Mouse (Mus musculus): ENCODE data around the gene Nr4a1. TPM values are rescaled to one million over a fixed set of nuclear protein-coding genes. Genes with fewer than 3 reads are reported as not detected.

Gene Nr4a1
- polyA plus RNA-seq, 1 experiment from 2014 or later: 1.3 TPM

- Histone ChIP-seq H3K4me3 (ENCODE audit: low read depth, low read length) (no peak overlapping the region), H3K4me2 (no peak overlapping the region), H3K27me3 (ENCODE audit: control insufficient read depth, insufficient read depth, low read length) (no peaks in the 10 kb centered on the region), H3K9ac (ENCODE audit: low read length) (no peak overlapping the region), H3K9me3 (ENCODE audit: control insufficient read depth, low read length) (no peaks in the 10 kb centered on the region), H3K4me1 (ENCODE audit: control insufficient read depth, insufficient read depth, low read length) (peaks cover 6% of the 10 kb centered on the region; the same call in 1 of the 2 replicates), H3K36me3 (ENCODE audit: control insufficient read depth, insufficient read depth, low read length) (no peaks in the 10 kb centered on the region), H3K27ac (ENCODE audit: low read depth, low read length) (no peak overlapping the region)
- ATAC-seq (ENCODE audit: low FRiP score) (no peak), DNase-seq (ENCODE audit: low spot score, missing footprints) (peak; percentile 83)
- WGBS: 66% methylated on average over 13 of the region's 13 CpGs
Measured at GRCm38 (mm10) chr15:101308440-101309348, 54.6 kb downstream of the Nr4a1 start.

GRCm38 (mm10) chr15:101309493-101309892 is 55.4 kb downstream of the Nr4a1 start:
- WGBS: 47% methylated on average over 5 of the region's 5 CpGs
- Histone ChIP-seq H3K27ac (ENCODE audit: low read depth, low read length) (no peak overlapping the region), H3K27me3 (ENCODE audit: control insufficient read depth, insufficient read depth, low read length) (no peaks in the 10 kb centered on the region), H3K9ac (ENCODE audit: low read length) (no peak overlapping the region), H3K4me3 (ENCODE audit: low read depth, low read length) (no peak overlapping the region), H3K4me2 (no peak overlapping the region), H3K9me3 (ENCODE audit: control insufficient read depth, low read length) (no peaks in the 10 kb centered on the region), H3K4me1 (ENCODE audit: control insufficient read depth, insufficient read depth, low read length) (peaks cover 6% of the 10 kb centered on the region; the same call in 1 of the 2 replicates), H3K36me3 (ENCODE audit: control insufficient read depth, insufficient read depth, low read length) (no peaks in the 10 kb centered on the region)
- DNase-seq (ENCODE audit: low spot score, missing footprints) (peak; percentile 67), ATAC-seq (ENCODE audit: low FRiP score) (no peak)

- no peaks in the 10 kb centered on the region for H3K9me3 ChIP-seq (ENCODE audit: control insufficient read depth, low read length)
- H3K4me1 ChIP-seq (ENCODE audit: control insufficient read depth, insufficient read depth, low read length): peaks cover 10% of the 10 kb centered on the region; the same call in 1 of the 2 replicates
- H3K4me3 ChIP-seq (ENCODE audit: low read depth, low read length): no peak overlapping the region
- H3K4me2 ChIP-seq: no peak overlapping the region
- ATAC-seq (ENCODE audit: low FRiP score) (no peak), DNase-seq (ENCODE audit: low spot score, missing footprints) (peak; percentile 39)
- 71% methylated on average over 14 of the region's 15 CpGs for WGBS
- H3K27me3 ChIP-seq (ENCODE audit: control insufficient read depth, insufficient read depth, low read length): no peaks in the 10 kb centered on the region
- no peak overlapping the region for H3K9ac ChIP-seq (ENCODE audit: low read length)
- no peak overlapping the region for H3K27ac ChIP-seq (ENCODE audit: low read depth, low read length)
- H3K36me3 ChIP-seq (ENCODE audit: control insufficient read depth, insufficient read depth, low read length): no peaks in the 10 kb centered on the region
Measured at GRCm38 (mm10) chr15:101311087-101311770, 57.2 kb downstream of the Nr4a1 start.

- Histone ChIP-seq H3K4me3 (ENCODE audit: low read depth, low read length) (no peak overlapping the region), H3K9ac (ENCODE audit: low read length) (no peak overlapping the region), H3K4me2 (no peak overlapping the region), H3K27ac (ENCODE audit: low read depth, low read length) (no peak overlapping the region), H3K4me1 (ENCODE audit: control insufficient read depth, insufficient read depth, low read length) (peaks cover 10% of the 10 kb centered on the region; the same call in 1 of the 2 replicates), H3K36me3 (ENCODE audit: control insufficient read depth, insufficient read depth, low read length) (no peaks in the 10 kb centered on the region), H3K9me3 (ENCODE audit: control insufficient read depth, low read length) (no peaks in the 10 kb centered on the region), H3K27me3 (ENCODE audit: control insufficient read depth, insufficient read depth, low read length) (no peaks in the 10 kb centered on the region)
- 84% methylated on average over 6 of the region's 6 CpGs for WGBS
- ATAC-seq (ENCODE audit: low FRiP score): no peak
- no peak for DNase-seq (ENCODE audit: low spot score, missing footprints)
Measured at GRCm38 (mm10) chr15:101312006-101312405, 57.9 kb downstream of the Nr4a1 start.

GRCm38 (mm10) chr15:101315378-101315777 is 61.3 kb downstream of the Nr4a1 start:
- 87% methylated on average over 4 of the region's 4 CpGs for WGBS
- H3K4me2 ChIP-seq: no peak overlapping the region
- 0 out of 2 replicates have a peak, but pooled peaks have one; percentile 9 for ATAC-seq (ENCODE audit: low FRiP score)

GRCm38 (mm10) chr15:101315832-101316231 is 61.8 kb downstream of the Nr4a1 start:
- Histone ChIP-seq H3K27ac (ENCODE audit: low read depth, low read length) (no peak overlapping the region), H3K4me2 (peak overlapping the region; percentile 8; the same call in 1 of the 2 replicates), H3K36me3 (ENCODE audit: control insufficient read depth, insufficient read depth, low read length) (no peaks in the 10 kb centered on the region), H3K9ac (ENCODE audit: low read length) (no peak overlapping the region), H3K4me1 (ENCODE audit: control insufficient read depth, insufficient read depth, low read length) (peaks cover 4% of the 10 kb centered on the region; the same call in 1 of the 2 replicates), H3K4me3 (ENCODE audit: low read depth, low read length) (no peak overlapping the region), H3K9me3 (ENCODE audit: control insufficient read depth, low read length) (no peaks in the 10 kb centered on the region), H3K27me3 (ENCODE audit: control insufficient read depth, insufficient read depth, low read length) (no peaks in the 10 kb centered on the region)
- peak; percentile 97 for DNase-seq (ENCODE audit: low spot score, missing footprints)
- peak; percentile 87 for ATAC-seq (ENCODE audit: low FRiP score)
- 5% methylated on average over 11 of the region's 11 CpGs for WGBS

More at GRCm38 (mm10) chr15:101315378-101315777, 61.3 kb downstream of the Nr4a1 start:
- Histone ChIP-seq H3K27me3 (ENCODE audit: control insufficient read depth, insufficient read depth, low read length) (no peaks in the 10 kb centered on the region), H3K9me3 (ENCODE audit: control insufficient read depth, low read length) (no peaks in the 10 kb centered on the region), H3K4me1 (ENCODE audit: control insufficient read depth, insufficient read depth, low read length) (peaks cover 4% of the 10 kb centered on the region; the same call in 1 of the 2 replicates), H3K36me3 (ENCODE audit: control insufficient read depth, insufficient read depth, low read length) (no peaks in the 10 kb centered on the region), H3K9ac (ENCODE audit: low read length) (no peak overlapping the region), H3K27ac (ENCODE audit: low read depth, low read length) (no peak overlapping the region), H3K4me3 (ENCODE audit: low read depth, low read length) (no peak overlapping the region)
- DNase-seq (ENCODE audit: low spot score, missing footprints): peak; percentile 65

- Histone ChIP-seq H3K4me3 (ENCODE audit: low read depth, low read length) (no peak overlapping the region), H3K9ac (ENCODE audit: low read length) (no peak overlapping the region), H3K27ac (ENCODE audit: low read depth, low read length) (no peak overlapping the region)
Measured at GRCm38 (mm10) chr15:101316279-101316912, 62.3 kb downstream of the Nr4a1 start.

GRCm38 (mm10) chr15:101316913-101317813 is 63.1 kb downstream of the Nr4a1 start:
- no peak overlapping the region for H3K4me2 ChIP-seq
- no peak overlapping the region for H3K4me3 ChIP-seq (ENCODE audit: low read depth, low read length)
- H3K9me3 ChIP-seq (ENCODE audit: control insufficient read depth, low read length): no peaks in the 10 kb centered on the region
- DNase-seq (ENCODE audit: low spot score, missing footprints) (peak; percentile 67), ATAC-seq (ENCODE audit: low FRiP score) (no peak)
- H3K9ac ChIP-seq (ENCODE audit: low read length): no peak overlapping the region
- WGBS: 82% methylated on average over 18 of the region's 18 CpGs
- no peaks in the 10 kb centered on the region for H3K27me3 ChIP-seq (ENCODE audit: control insufficient read depth, insufficient read depth, low read length)
- no peak overlapping the region for H3K27ac ChIP-seq (ENCODE audit: low read depth, low read length)
- peaks cover 4% of the 10 kb centered on the region; the same call in 1 of the 2 replicates for H3K4me1 ChIP-seq (ENCODE audit: control insufficient read depth, insufficient read depth, low read length)
- H3K36me3 ChIP-seq (ENCODE audit: control insufficient read depth, insufficient read depth, low read length): no peaks in the 10 kb centered on the region

More at GRCm38 (mm10) chr15:101316279-101316912, 62.3 kb downstream of the Nr4a1 start:
- Histone ChIP-seq H3K27me3 (ENCODE audit: control insufficient read depth, insufficient read depth, low read length) (no peaks in the 10 kb centered on the region), H3K4me2 (peak overlapping the region; percentile 8; the same call in 1 of the 2 replicates), H3K36me3 (ENCODE audit: control insufficient read depth, insufficient read depth, low read length) (no peaks in the 10 kb centered on the region), H3K9me3 (ENCODE audit: control insufficient read depth, low read length) (no peaks in the 10 kb centered on the region), H3K4me1 (ENCODE audit: control insufficient read depth, insufficient read depth, low read length) (peaks cover 4% of the 10 kb centered on the region; the same call in 1 of the 2 replicates)
- DNase-seq (ENCODE audit: low spot score, missing footprints) (peak; percentile 83), ATAC-seq (ENCODE audit: low FRiP score) (no peak)
- 74% methylated on average over 13 of the region's 13 CpGs for WGBS
